Mouse (Mus musculus) liver, adult 2 months (tissue): ENCODE results near the gene Ptcd1.

Source experiments
- CTCF ChIP-seq: fragments of 200-500 bp; IDR thresholded peaks from 2 replicates; pipeline ENCODE4 v1.5.1; 2011; ENCODE audit warnings: low read depth, low read length, control low read depth
- POLR2A ChIP-seq: fragments of 200-500 bp; IDR thresholded peaks from 2 replicates; pipeline ENCODE4 v1.6.1; 2011; ENCODE audit warnings: low read length, control low read depth; ENCODE audit not compliant: insufficient read depth; ENCODE audit errors: extremely low read depth

GRCm38 (mm10) chr5:145130191-145130590 is 36.7 kb downstream of the Ptcd1 start:
- TF ChIP-seq POLR2A, result no peak
- no peak for TF ChIP-seq CTCF
